8 mouse cellular contexts compared by ENCODE assay signal in the genomic region with DNA sequence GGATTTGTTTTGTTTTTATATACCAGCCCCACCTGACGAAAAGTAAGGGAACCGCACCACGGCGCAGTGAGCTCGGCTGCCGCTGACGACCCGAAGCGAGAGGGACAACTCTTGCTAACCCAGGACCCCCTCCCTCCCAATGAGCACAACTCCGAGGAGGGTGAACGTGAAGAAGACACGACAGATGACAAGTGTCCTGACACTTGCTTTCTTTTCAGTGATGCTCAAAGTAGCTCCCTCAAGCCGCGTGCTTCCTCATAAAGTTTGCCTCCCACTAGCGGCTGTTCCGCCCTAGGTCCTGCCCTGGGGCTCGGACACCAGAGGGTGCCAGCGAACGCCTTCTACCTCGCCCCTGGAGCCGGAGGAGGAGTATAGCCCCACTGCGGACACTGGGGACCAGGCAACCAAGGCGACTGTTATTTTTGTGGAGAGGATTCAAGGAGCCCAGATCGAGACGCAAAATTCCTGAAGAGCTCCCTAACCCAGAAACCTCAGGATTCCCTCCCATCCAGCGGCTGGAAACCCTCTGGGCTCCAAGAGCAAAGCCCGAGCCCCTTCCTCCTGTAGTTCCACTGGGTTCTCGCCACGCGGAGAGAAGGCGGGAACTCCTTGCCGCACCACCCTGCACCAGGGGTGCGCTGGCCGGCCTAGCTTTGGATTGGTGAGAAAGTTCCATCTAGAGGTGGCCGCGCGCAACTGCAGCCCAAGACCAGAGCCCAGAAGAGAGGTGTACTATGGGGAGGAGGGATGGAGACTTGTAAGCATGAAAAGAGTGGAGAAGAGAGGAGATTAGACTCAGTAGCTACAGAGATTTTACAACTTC. TPM values are rescaled to one million over a fixed set of nuclear protein-coding genes. Genes with fewer than 3 reads are reported as not detected.
A peak's percentile ranks its signal among the peaks of the same experiment; 100 is the strongest.
DNase-seq lines count a peak whose midpoint lies in the region; ATAC-seq and TF ChIP-seq lines count a peak whose summit lies in the region.

No protein-coding gene starts in this region.

- peak overlapping the region; percentile 41 for H3K4me3 ChIP-seq in erythroblast, embryonic 14.5 days (replicated peaks)
- peak overlapping the region; percentile 64 for H3K4me3 ChIP-seq in heart, embryonic 13.5 days
- H3K4me3 ChIP-seq in liver, embryonic 12.5 days, result peak overlapping the region; percentile 52
- peak overlapping the region; percentile 51 for H3K4me3 ChIP-seq in stomach, embryonic 15.5 days (replicated peaks)

- peaks cover 6% of the 10 kb centered on the region for H3K4me1 ChIP-seq in erythroblast, embryonic 14.5 days (ENCODE audit: control insufficient read depth)
- H3K4me1 ChIP-seq in heart, embryonic 13.5 days, result peaks cover 24% of the 10 kb centered on the region
- peaks cover 16% of the 10 kb centered on the region for H3K4me1 ChIP-seq in liver, embryonic 12.5 days
- H3K4me1 ChIP-seq in stomach, embryonic 15.5 days, result peaks cover 16% of the 10 kb centered on the region

- H3K9ac ChIP-seq in heart, embryonic 13.5 days, result peak overlapping the region; percentile 75
- peak overlapping the region; percentile 24; the same call in 1 of the 2 replicates for H3K9ac ChIP-seq in liver, embryonic 12.5 days
- H3K9ac ChIP-seq in stomach, embryonic 15.5 days, result no peak overlapping the region

- WGBS in heart, embryonic 13.5 days, result under 1% methylated on average over 37 of the region's 37 CpGs
- WGBS in liver, embryonic 12.5 days (ENCODE audit: insufficient replicate concordance), result under 1% methylated on average over 37 of the region's 37 CpGs
- WGBS in stomach, embryonic 15.5 days, result 0% methylated on average over 37 of the region's 37 CpGs

- H3K36me3 ChIP-seq in erythroblast, embryonic 14.5 days (ENCODE audit: control insufficient read depth), result no peaks in the 10 kb centered on the region
- H3K36me3 ChIP-seq in heart, embryonic 13.5 days, result no peaks in the 10 kb centered on the region
- no peaks in the 10 kb centered on the region for H3K36me3 ChIP-seq in liver, embryonic 12.5 days
- no peaks in the 10 kb centered on the region for H3K36me3 ChIP-seq in stomach, embryonic 15.5 days

- H3K4me2 ChIP-seq in heart, embryonic 13.5 days, result peak overlapping the region; percentile 99
- H3K4me2 ChIP-seq in liver, embryonic 12.5 days, result peak overlapping the region; percentile 81
- H3K4me2 ChIP-seq in stomach, embryonic 15.5 days, result peak overlapping the region; percentile 98

- TF ChIP-seq CTCF in brain, embryonic 14.5 days (IDR thresholded peaks at IDR 0.05; ENCODE audit: borderline replicate concordance, extremely low read depth, insufficient read depth, insufficient read length), result peak; percentile 94

- peak; percentile 70 for DNase-seq in CD4-positive helper T cell, adult 2 months (ENCODE audit: low read depth, low spot score)
- peak; percentile 96 for DNase-seq in brain, embryonic 14.5 days (ENCODE audit: low read depth)
- DNase-seq in kidney, postnatal 10 days, result peak; percentile 87
- peak; percentile 47 to 59 for DNase-seq in natural killer cell, adult 2 months (ENCODE audit: low spot score in 2 of 2)

- no peaks in the 10 kb centered on the region; the same call in 1 of the 2 replicates for H3K9me3 ChIP-seq in erythroblast, embryonic 14.5 days (ENCODE audit: control insufficient read depth, low read length)
- no peaks in the 10 kb centered on the region for H3K9me3 ChIP-seq in heart, embryonic 13.5 days
- no peaks in the 10 kb centered on the region for H3K9me3 ChIP-seq in liver, embryonic 12.5 days (replicated peaks)
- H3K9me3 ChIP-seq in stomach, embryonic 15.5 days, result no peaks in the 10 kb centered on the region

- no peak for TF ChIP-seq POLR2A in brain, embryonic 14.5 days (IDR thresholded peaks at IDR 0.05; ENCODE audit: borderline replicate concordance, extremely low read depth, insufficient read depth, insufficient read length, poor library complexity, severe bottlenecking)

- peaks cover 65% of the 10 kb centered on the region for H3K27me3 ChIP-seq in erythroblast, embryonic 14.5 days (ENCODE audit: control insufficient read depth)
- H3K27me3 ChIP-seq in heart, embryonic 13.5 days (replicated peaks), result peaks cover 75% of the 10 kb centered on the region
- H3K27me3 ChIP-seq in liver, embryonic 12.5 days (replicated peaks), result peaks cover 75% of the 10 kb centered on the region
- peaks cover 35% of the 10 kb centered on the region for H3K27me3 ChIP-seq in stomach, embryonic 15.5 days (replicated peaks)

- H3K27ac ChIP-seq in heart, embryonic 13.5 days (replicated peaks), result no peak overlapping the region
- H3K27ac ChIP-seq in liver, embryonic 12.5 days, result no peak overlapping the region
- H3K27ac ChIP-seq in stomach, embryonic 15.5 days, result no peak overlapping the region

- peak; percentile 65; the same call in 1 of the 2 replicates for ATAC-seq in heart, embryonic 13.5 days (ENCODE audit: extremely low read depth, insufficient number of reproducible peaks, low FRiP score, low TSS enrichment)
- peak; percentile 87 for ATAC-seq in liver, embryonic 12.5 days
- ATAC-seq in stomach, embryonic 15.5 days (ENCODE audit: insufficient read depth, low FRiP score, low read depth), result peak; percentile 89

RNA-seq across cellular contexts. Expression of a gene that starts 0.6 kb away (rescaled TPM):
- polyA plus RNA-seq in brain, embryonic 14.5 days (2012; rRNA removed), result 3.5 and 6.7 TPM in 2 replicates
- not detected in 2 replicates for polyA plus RNA-seq in erythroblast, embryonic 14.5 days (2012)
- 0.19 and 0.32 TPM in 2 replicates for polyA plus RNA-seq in heart, embryonic 13.5 days (2015; fragmentation: Nextera tagmentation; extraction: Ambion mirVana)
- polyA plus RNA-seq in liver, embryonic 12.5 days (2016; fragmentation: Nextera tagmentation; extraction: Ambion mirVana), result 0.11 TPM in 1 of 2 replicates, not detected in the other
- 1.6 TPM in 2 replicates for polyA plus RNA-seq in stomach, embryonic 15.5 days (2015; fragmentation: Nextera tagmentation; extraction: Ambion mirVana)
